Mouse (Mus musculus) heart, postnatal 4 days (tissue): ENCODE data around the gene Atr. TPM values are rescaled to one million over a fixed set of nuclear protein-coding genes. Genes with fewer than 3 reads are reported as not detected.
"Not testable (repeated sequence)": the region's sequence is repeated elsewhere in the genome, so short reads cannot be mapped to it uniquely, and the experiment has no call there.

Experiments used
- DNase-seq: peaks from one replicate; pipeline ENCODE4 v3.0.0; 2021
- total RNA-seq, 2 experiments: library from RNA; stranded (reverse); gene quantifications; 2 replicates each; pipeline ENCODE4 v1.2.3; 2021

Atr gene
- total RNA-seq, 2 experiments from 2014 or later = 15.4 to 16.9 TPM

DNA sequence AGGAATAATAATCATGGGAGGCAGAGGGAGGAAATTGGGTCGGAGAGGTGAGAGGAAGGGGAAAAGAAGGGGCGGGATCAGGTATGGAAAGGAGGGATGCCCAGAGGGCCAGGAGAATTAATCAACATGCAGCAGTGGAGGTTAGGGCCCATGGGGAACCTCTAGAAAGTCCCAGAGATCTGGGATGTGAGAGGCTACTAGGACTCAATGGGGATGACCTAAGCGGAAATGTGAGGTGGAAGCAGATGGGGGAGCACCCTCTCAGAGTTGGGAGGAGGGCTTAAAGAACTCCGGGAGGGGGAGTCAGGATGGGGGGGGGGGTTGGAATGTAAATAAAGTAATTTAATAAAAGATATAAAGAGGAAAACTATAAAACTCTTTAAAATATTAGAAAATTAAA is 96.3 kb downstream of the Atr start:
- no peak for DNase-seq

DNA sequence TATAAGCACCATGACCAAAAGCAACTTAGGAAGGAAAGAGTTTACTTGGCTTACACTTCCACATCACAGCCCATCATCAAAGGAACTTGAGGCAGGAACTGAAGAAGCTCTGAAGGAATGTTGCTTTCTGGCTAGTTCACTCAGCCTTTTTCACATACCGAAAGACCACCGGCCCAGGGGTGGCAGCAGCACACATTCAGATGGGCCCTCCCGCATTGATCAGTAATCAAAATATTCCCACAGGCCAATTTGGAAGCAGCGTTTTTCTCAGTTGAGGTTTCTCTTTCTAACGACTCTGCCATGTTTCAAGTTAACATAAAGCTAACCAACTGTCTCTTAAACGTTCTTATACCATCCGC is 96.8 kb downstream of the Atr start:
- peak; percentile 27 for DNase-seq

- DNase-seq = peak; percentile 94
Observed at GRCm38 (mm10) chr9:95954585-95955461, 97.4 kb downstream of the Atr start, which contains the start of gene Xrn1. Xrn1 (plus strand) TSS chr9:95954760.

DNA sequence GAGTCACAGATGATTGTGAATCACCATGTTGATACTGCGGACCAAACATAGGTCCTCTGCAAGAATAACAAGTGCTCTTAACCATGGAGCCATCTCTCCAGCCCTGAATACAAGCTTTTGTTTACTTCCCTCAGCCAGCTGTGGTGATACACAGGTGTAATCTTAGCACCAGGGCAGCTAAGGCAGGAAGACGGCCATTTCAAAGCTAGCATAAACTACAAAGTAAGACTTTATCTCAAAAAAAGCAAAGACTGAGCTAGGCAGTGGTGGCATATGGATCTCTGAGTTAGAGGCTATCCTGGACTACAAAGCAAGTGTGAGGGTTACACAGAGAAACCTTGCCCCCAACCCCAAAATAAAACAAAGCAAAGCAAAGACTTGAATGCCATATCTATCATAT is 100.2 kb downstream of the Atr start:
- DNase-seq = no peak

DNA sequence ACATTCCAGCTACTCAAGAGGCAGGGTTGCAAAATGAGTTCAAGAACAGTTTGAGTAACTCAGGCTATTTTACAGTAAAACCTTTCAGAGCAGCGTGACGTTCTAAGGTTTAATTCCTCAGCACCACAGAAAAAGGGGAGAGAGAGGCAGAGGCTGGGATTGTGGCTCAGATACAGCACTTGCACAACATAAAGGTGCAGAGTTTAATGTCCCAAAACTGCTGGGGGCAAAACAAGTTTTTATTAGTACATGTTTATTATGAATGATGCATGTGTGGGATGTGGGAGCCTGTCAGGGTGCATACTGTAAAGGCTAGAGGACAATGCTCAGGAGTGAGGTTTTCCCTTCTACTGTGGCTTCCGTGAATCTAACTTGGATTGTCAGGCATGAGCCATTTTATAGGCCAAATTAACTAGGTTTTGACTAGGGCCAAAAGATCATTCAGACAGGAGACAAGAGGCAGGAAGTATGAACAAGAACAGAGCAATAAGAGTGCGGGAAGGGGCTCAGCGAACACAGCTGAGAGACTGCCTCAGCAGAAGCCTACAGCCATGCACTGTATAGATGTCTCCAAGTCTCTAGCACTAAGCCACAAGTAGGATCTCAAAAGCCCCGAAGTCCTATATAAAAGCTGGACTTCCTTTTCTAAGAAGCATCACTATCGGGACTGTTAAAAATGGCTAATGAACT is 100.8 kb downstream of the Atr start:
- DNase-seq = no peak

- DNase-seq = not testable (repeated sequence)
Observed at GRCm38 (mm10) chr9:95958731-95959105, 101.3 kb downstream of the Atr start.

DNA sequence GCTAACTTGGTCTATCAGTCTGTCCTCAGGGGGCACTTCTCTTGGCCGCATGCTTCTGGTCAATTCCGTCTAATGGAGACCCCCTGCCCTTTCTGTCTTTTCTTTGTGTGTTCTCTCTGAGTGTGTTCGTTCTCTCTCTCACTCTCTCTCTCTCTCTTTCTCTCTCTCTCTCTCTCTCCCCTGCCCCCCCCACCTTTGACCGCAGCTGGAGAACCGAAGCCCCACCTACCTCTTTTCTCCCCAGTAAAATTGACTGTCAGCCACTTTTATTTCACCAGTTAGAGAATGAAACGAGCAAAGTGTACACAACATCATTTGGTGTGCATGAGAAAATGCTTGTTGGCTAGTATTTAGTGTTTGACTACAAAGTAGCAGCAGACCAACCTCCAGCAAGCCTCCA is 101.8 kb downstream of the Atr start:
- no peak for DNase-seq

DNA sequence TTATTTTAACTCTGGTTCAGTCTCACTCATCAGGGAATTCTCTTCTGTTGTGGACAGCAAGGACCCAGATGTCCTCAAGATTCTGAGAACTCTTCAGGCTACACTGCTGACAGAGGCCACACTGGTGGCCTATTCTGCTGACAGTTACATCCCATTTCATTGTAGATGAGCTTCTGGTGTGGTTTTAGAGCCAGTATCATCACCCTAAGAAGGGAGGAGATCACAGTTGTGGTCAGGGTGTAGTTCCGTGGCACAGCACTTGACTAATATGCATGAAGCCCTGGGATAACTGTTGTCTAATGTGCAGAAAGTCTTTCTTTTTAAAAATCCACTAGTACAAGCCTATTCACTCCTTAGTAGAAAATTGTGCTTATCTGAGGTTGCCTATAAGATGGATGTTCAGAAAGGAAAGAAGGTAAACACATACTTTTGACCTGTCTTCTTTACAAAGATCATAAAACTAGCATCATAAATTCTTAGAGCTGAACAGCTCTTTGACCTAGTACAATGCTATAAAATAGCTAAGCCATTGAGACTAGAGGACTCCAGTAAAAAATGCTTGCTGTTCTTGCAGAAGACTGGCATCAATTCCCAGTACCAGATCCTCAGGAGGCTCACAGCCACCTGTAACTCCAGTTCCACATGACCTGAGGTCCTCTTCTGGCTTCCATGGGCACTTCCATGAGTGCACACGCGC is 102.5 kb downstream of the Atr start:
- no peak for DNase-seq

GRCm38 (mm10) chr9:95961058-95961457 is 103.7 kb downstream of the Atr start:
- DNase-seq = no peak

DNA sequence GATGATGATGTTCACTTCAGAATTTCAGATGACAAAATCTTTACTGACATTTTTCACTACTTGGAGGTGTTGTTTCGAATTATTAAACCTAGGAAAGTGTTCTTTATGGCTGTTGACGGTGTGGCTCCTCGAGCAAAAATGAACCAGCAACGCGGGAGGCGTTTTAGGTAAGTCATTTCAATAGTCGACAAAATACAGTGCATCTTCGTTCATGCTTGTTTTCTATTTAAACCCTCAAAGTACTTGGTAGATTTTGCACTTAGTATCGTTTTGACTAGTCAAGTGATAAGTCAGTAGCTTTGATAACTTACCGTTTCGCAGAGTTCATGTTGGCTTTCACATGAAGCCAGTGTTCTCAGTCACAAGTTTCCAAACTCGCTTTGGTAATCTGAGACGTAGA is 106.6 kb downstream of the Atr start:
- no peak for DNase-seq

DNA sequence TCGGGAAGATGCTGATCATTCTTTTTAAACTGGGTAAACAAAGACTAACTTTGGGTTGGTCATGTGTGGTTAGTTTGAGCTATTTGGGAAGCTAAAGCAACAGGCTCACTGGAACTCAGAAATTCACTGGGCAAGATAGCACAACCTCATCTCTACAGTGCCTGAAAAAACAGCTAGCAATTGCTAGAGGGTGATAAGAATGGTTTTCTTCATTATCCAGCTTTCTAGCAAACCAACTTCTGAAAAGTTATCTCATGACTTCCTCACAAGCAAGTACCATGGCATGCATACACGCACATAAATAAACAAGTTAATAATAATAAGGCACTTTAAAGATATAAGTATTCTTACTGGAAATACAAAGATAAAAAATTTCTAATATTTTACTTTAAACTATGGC is 120.9 kb downstream of the Atr start:
- DNase-seq = no peak

DNA sequence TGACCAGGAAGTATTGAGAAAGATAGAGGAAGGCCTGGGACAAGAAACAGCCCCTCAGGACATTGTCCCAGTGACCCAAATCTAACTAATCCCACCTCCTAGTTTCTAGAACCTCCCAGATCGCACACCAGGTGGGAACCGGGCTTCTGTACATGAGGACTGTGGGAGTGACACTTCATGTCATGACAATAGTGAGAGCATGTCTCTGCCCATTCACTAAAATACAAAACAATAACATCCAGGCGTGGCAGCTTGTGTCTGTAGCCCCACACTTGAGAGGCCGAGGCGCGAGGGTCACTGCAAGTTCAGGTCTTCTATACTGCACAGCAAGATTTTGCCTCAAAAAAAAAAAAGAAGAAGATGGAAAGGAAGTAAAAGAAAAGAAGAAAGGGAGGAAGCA is 122.5 kb downstream of the Atr start:
- DNase-seq = no peak

DNA sequence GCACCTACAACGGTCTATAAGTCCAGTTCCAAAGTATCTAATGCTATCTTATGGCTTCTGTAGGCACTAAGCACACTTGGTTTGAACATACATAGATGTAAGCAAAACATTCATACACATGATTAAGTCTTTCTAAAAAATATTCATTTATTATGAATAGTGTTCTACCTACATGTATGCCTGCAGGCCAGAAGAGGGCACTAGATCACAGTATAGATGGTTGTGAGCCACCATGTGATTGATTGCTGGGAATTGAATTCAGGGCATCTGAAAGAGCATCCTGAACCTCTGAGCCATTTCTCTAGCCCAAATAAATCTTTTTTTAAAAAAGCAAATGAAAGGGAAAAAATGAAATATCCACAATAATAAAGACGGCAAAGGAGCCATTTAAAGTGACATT is 134.9 kb downstream of the Atr start:
- no peak for DNase-seq

Other genes with a start within 250 kb of the Atr start
- 10 to 100 TPM; 10.8 to 13.6 TPM for gene Pcolce2, start 220.0 kb upstream of the Atr start, total RNA-seq
- 1 to 10 TPM; 8.2 to 9.5 TPM for gene Trpc1, start 107.2 kb upstream of the Atr start, total RNA-seq
- under 1 TPM; 0.18 to 0.26 TPM for gene Pls1, start 12.3 kb upstream of the Atr start, total RNA-seq
- 10 to 100 TPM; 26.1 to 28.3 TPM for gene Xrn1, start 97.2 kb downstream of the Atr start, total RNA-seq